Mouse (Mus musculus) bone marrow macrophage, adult 2 months (primary cell): ENCODE results near the gene Bicral.

Source experiments
- CTCF ChIP-seq: IDR thresholded peaks from 2 replicates; pipeline ENCODE4 v1.5.1; 2012; ENCODE audit warnings: low read depth, mild to moderate bottlenecking, low read length, moderate library complexity
- POLR2A ChIP-seq: IDR thresholded peaks from 2 replicates; pipeline ENCODE4 v1.6.1; 2012; ENCODE audit warnings: mild to moderate bottlenecking, low read depth, low read length, borderline replicate concordance

DNA sequence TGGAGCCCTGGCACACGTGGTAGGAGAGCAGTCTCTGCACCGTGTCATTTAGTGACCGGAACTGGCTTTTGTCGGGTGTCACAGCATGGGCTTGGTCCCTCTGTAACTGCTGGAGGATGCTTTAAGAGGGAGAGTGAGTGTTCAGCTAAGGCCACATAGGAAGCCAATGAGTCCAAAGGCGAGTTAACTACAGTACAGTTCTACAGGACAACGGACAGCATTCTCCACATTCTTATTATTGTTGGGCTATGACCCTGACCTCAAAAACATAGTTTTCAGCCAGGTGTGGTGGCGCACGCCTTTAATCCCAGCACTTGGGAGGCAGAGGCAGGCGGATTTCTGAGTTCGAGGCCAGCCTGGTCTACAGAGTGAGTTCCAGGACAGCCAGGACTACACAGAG lies 49.9 kb downstream of the Bicral start:
- TF ChIP-seq POLR2A (no peak), CTCF (no peak)
